Mouse (Mus musculus) G1E (cell line): ENCODE measurements at regions not wholly inside any gene's neighbourhood (a gene's known extent, or its start where the extent isn't known, plus 50 kb on each side); places are given as distances from the start of the nearest gene placed in this dataset.

Experiments
- ATAC-seq: 2 replicates; pipeline ENCODE4 v1.8.0; 2016; ENCODE audit warnings: mild to moderate bottlenecking; ENCODE audit not compliant: insufficient number of reproducible peaks, poor library complexity, low FRiP score, severe bottlenecking; ENCODE audit errors: extremely low read depth
- DNase-seq: peaks from one replicate; pipeline ENCODE4 v3.0.0; 2012; ENCODE audit warnings: low spot score
- H3K27me3 ChIP-seq: 2 replicates; pipeline ENCODE4 v1.6.1; 2012; ENCODE audit warnings: mild to moderate bottlenecking, low read length, inconsistent platforms; ENCODE audit not compliant: insufficient read depth
- H3K36me3 ChIP-seq: replicated peaks from 2 replicates; pipeline ENCODE3; 2012; ENCODE audit warnings: mild to moderate bottlenecking, inconsistent platforms
- H3K4me1 ChIP-seq: 2 replicates; pipeline ENCODE4 v1.6.1; 2012; ENCODE audit warnings: low read depth, low read length, inconsistent platforms, mixed read lengths; ENCODE audit not compliant: insufficient read depth
- H3K4me3 ChIP-seq: 2 replicates; pipeline ENCODE4 v1.5.1; 2012; ENCODE audit warnings: low read depth, mild to moderate bottlenecking, inconsistent platforms, low read length, moderate library complexity, mixed read lengths
- H3K9me3 ChIP-seq: replicated peaks from 2 replicates; pipeline ENCODE4 v1.6.1; 2012; ENCODE audit warnings: inconsistent platforms
- CTCF ChIP-seq: IDR thresholded peaks from 2 replicates; pipeline ENCODE4 v1.5.1; 2012; ENCODE audit warnings: low read depth, low read length, inconsistent platforms, mixed read lengths
- GATA1 ChIP-seq: IDR thresholded peaks from 2 replicates; pipeline ENCODE4 v1.6.1; 2012; ENCODE audit warnings: borderline replicate concordance, low read length, inconsistent platforms, mixed read lengths
- GATA2 ChIP-seq: IDR thresholded peaks from 2 replicates; pipeline ENCODE4 v1.6.1; 2012; ENCODE audit warnings: low read depth, low read length, inconsistent platforms, borderline replicate concordance
- POLR2AphosphoS5 ChIP-seq: IDR thresholded peaks from 2 replicates; pipeline ENCODE4 v1.6.1; 2012; ENCODE audit warnings: low read depth, low read length, inconsistent platforms; ENCODE audit not compliant: insufficient replicate concordance
- TAL1 ChIP-seq: conservative IDR thresholded peaks from 2 replicates; pipeline ENCODE4 v1.6.1; 2012; ENCODE audit warnings: low read depth, low read length, inconsistent platforms, mixed read lengths

DNA sequence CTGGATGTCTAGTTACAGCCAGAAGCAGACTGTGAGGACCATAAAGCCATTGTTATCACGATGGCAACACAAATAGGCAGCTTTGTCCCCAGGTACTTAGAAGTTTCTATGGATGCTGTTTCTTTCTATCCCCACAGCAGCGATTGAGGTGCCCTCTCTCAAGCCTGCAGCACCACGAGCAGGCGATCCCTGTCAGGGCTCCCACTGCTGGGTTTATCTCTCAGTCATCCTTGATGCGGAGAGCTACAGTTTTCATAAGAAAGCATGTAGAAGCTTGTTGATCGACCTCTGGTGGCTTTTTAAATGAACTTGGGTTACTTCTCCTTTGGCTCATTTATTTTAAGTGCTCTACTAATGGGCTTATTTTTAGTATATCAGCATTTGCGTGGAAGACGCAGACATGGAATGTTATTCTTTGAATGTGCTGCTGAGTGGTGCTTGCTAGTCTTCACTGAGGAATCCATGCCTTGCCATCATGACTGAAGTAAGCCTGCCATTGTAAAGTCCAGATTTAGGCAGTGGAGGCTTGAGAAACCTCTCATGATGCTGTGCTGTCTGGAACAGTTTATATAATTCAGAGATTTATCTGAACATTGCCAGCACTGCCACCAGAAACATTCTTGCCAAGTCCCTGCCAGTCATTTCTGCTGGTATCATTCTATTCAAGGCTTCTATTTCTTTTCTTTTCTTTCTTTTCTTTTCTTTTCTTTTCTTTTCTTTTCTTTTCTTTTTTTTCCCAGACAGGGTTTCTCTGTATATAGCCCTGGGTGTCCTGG, 161.0 kb downstream of the Cxcl12 start:
- DNase-seq (no peak), ATAC-seq (no peak)
- no peaks in the 10 kb centered on the region for H3K27me3 ChIP-seq
- H3K4me1 ChIP-seq = no peaks in the 10 kb centered on the region
- peaks cover 50% of the 10 kb centered on the region for H3K9me3 ChIP-seq
- H3K4me3 ChIP-seq = no peak overlapping the region
- TF ChIP-seq GATA1 = no peak
- TF ChIP-seq CTCF = no peak
- no peak for TF ChIP-seq GATA2
- no peak for TF ChIP-seq TAL1
- no peak for TF ChIP-seq POLR2AphosphoS5
- no peaks in the 10 kb centered on the region for H3K36me3 ChIP-seq

DNA sequence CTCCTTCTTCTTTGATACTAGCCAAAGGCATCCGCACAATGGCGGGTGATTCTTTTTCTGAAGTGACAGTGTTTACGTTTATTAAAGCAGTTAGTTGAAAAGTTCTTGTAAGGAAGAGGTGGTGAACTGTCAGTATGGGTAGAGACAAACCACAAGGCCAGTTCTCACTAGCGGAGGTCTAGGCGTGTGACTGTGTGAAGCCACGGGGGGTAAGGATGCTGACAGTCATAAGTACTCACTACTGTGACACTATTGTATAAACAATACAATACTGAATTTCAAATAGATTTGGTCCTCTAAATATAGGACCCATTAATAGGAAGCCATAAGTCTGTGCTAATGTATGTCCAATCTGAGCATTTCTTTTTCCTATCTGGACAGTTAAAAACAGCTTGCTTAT, 161.9 kb downstream of the Cxcl12 start:
- Histone ChIP-seq H3K4me3 (no peak overlapping the region), H3K4me1 (no peaks in the 10 kb centered on the region), H3K9me3 (peaks cover 48% of the 10 kb centered on the region), H3K27me3 (no peaks in the 10 kb centered on the region), H3K36me3 (no peaks in the 10 kb centered on the region)
- ATAC-seq (no peak), DNase-seq (no peak)
- TF ChIP-seq GATA2 (no peak), TAL1 (no peak), GATA1 (no peak), CTCF (no peak), POLR2AphosphoS5 (no peak)

DNA sequence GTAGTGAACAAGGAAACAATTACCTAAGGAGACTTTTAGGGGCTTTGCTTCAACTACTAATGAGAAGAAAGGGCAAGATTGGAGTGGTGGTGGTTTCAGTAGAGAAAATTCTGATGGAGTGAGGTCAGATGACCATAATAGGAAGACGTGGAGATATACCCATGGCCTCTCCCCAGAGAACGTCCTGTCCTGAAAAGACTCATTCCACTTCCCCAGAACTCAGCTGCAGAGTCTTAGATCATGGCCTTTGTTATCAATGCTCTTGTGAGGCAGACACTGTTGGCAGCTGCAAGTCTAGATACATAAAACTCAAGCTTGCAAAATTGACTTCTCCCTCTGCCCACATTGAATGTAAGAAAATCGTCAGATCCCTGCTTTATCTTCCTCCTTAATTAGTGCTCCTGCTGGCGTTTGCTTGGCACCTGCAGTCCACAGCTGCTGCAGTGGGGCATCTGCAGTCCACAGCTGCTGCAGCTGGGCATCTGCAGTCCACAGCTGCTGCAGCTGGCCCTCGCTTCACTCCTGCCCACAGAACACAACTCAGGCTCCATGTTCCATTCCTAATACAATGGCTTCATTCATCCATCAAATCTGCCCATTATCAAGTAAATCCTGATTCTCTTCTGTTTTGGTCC, 162.5 kb downstream of the Cxcl12 start:
- Histone ChIP-seq H3K4me3 (no peak overlapping the region), H3K4me1 (no peaks in the 10 kb centered on the region), H3K27me3 (no peaks in the 10 kb centered on the region), H3K36me3 (no peaks in the 10 kb centered on the region), H3K9me3 (peaks cover 47% of the 10 kb centered on the region)
- TF ChIP-seq GATA2 (no peak), GATA1 (no peak), CTCF (no peak), POLR2AphosphoS5 (no peak), TAL1 (no peak)
- no peak for DNase-seq
- ATAC-seq = no peak

DNA sequence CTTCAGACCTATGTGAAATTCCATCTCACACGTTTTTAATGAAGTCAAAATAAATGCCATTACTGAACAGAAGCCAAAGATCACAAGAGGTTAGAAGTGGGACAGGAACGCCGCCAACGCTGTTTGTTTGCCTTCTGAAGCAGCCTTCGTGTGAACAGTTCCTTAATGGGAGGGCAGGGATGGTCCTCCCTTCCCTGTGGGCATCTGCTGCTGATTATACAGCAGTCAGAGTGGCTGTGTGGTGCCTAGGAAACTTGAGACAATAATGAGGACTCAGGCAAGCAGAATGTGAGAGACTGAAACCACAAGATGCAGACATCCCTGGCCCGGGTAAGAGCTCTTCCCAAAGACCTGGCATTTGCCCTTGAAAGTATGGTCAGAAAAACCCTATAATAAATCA, 164.3 kb downstream of the Cxcl12 start:
- Histone ChIP-seq H3K36me3 (no peaks in the 10 kb centered on the region), H3K27me3 (no peaks in the 10 kb centered on the region), H3K4me1 (no peaks in the 10 kb centered on the region), H3K9me3 (peaks cover 34% of the 10 kb centered on the region), H3K4me3 (no peak overlapping the region)
- no peak for TF ChIP-seq TAL1
- no peak for TF ChIP-seq GATA1
- no peak for TF ChIP-seq GATA2
- no peak for TF ChIP-seq POLR2AphosphoS5
- TF ChIP-seq CTCF = no peak
- DNase-seq (no peak), ATAC-seq (no peak)

DNA sequence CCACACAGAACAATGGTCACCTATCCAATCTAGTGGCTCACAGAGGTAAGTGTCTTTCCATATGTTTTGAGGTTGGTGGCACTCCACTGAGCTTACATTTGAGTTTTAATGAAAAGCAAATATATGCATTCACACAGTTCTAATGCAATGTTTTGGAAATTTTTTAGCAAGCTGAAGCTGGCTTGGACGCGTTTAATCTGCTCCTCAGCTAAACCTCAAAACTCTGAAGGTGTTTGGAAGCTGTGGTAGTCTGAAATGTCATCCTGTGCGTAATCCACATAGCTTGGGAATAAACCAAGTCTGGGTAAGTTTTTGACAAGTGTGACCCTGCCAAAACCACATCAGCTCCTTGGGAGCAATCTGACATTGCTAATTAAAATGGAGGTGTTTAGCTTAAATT, 173.8 kb downstream of the Cxcl12 start:
- Histone ChIP-seq H3K9me3 (peaks cover 10% of the 10 kb centered on the region), H3K27me3 (no peaks in the 10 kb centered on the region), H3K4me3 (no peak overlapping the region), H3K4me1 (no peaks in the 10 kb centered on the region), H3K36me3 (no peaks in the 10 kb centered on the region)
- ATAC-seq (no peak), DNase-seq (no peak)
- no peak for TF ChIP-seq GATA1

DNA sequence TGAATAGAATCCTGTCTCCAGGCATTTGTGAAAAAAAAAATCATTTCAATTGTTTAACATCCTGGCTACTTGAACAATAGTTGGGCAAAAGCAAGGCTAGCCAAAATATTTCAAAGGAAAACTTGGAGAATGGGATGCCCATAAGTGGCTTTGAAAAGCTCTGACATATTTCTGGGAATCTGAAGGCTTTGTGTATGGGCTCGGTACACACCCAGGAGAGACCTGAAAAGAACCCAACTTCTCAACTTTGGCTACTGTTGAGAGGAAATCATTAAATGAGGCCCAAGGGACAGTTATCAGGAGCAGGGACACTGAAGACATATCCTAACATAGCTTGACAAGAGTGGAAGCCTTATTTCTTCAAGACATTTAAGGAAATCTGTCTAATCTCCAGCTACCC, 179.0 kb downstream of the Cxcl12 start:
- Histone ChIP-seq H3K27me3 (no peaks in the 10 kb centered on the region), H3K4me3 (no peak overlapping the region), H3K4me1 (no peaks in the 10 kb centered on the region), H3K9me3 (peaks cover 8% of the 10 kb centered on the region), H3K36me3 (no peaks in the 10 kb centered on the region)
- TF ChIP-seq TAL1 (no peak), POLR2AphosphoS5 (no peak), GATA1 (no peak), GATA2 (no peak), CTCF (no peak)
- ATAC-seq (no peak), DNase-seq (no peak)
